ENCODE assay signal across 10 mouse cellular contexts in the genomic region with DNA sequence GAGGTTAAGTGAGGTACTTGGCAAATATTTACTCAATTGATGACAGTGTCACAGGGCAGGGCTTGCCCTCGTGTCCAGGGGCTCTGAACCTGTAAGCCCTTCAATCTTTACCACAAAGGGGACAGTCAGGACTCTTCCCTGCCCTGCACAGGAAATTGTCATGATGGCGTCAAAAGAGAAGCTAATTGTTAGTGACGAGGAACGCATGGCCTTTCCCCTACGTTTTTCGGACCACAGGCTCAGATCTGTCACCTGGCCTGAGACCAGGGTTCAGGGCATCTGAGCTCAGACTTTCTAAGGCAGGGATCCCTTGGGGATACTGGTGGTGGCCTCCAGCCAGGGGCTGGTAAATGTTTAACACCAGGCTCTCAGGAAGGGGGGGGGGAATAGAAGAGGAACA. TPM values are rescaled to one million over a fixed set of nuclear protein-coding genes. Genes with fewer than 3 reads are reported as not detected.
DNase-seq lines count a peak whose midpoint lies in the region; ATAC-seq and TF ChIP-seq lines count a peak whose summit lies in the region.
"Had no signal": no experiment of that assay in that cellular context is flagged by ENCODE, and none has a peak within 500 bp of the region (broad histone marks: within the 10 kb centered on the region; RNA-seq: fewer than 3 reads in every experiment).

No protein-coding gene starts in this region.

- no peak overlapping the region for H3K4me2 ChIP-seq in liver, embryonic 14.5 days (ENCODE audit: low read depth)

- H3K9me3 ChIP-seq in liver, embryonic 14.5 days (ENCODE audit: control insufficient read depth, low read length) = no peaks in the 10 kb centered on the region

- no peaks in the 10 kb centered on the region for H3K36me3 ChIP-seq in liver, embryonic 14.5 days (replicated peaks; ENCODE audit: control insufficient read depth, insufficient read depth, low read depth)

- H3K27me3 ChIP-seq in liver, embryonic 14.5 days (ENCODE audit: control insufficient read depth, insufficient read depth, low read length) = peaks cover 4% of the 10 kb centered on the region

- peak; percentile 55 for DNase-seq in urinary bladder, postnatal 14 days (ENCODE audit: low spot score)
- DNase-seq in urinary bladder, postnatal 4 days (ENCODE audit: low spot score in 2 of 2) = no peak
- DNase-seq in kidney, adult 18-20 months = peak; percentile 85
- peak in 1 of 3 experiments; percentile 12 for DNase-seq in liver, embryonic 14.5 days (ENCODE audit: low read depth in 3 of 3, low spot score in 3 of 3)
- peak; percentile 90 for DNase-seq in yolk sac, embryonic 10.5 days (ENCODE audit: low spot score)
- DNase-seq in neural tube, embryonic 10.5 days (ENCODE audit: extremely low spot score, low spot score) = no peak
- DNase-seq in spleen, postnatal 36 days (ENCODE audit: low spot score in 2 of 2) = no peak
- DNase-seq: gastrocnemius, postnatal 10 days; right cerebral cortex, postnatal 4 days had no signal

- no peak overlapping the region for H3K27ac ChIP-seq in liver, embryonic 14.5 days

- peaks cover 0 to 33% of the 10 kb centered on the region in 2 experiments; a peak in 2 of 4 replicates for H3K4me1 ChIP-seq in liver, embryonic 14.5 days (replicated peaks; ENCODE audit: control insufficient read depth in 2 of 2, insufficient read depth in 2 of 2, low read length in 1 of 2)

- no peak for TF ChIP-seq EP300 in liver, embryonic 14.5 days (IDR thresholded peaks at IDR 0.05; ENCODE audit: low read depth)

- no peak overlapping the region for H3K9ac ChIP-seq in liver, embryonic 14.5 days (replicated peaks)

- WGBS in liver, embryonic 14.5 days (ENCODE audit: insufficient replicate concordance) = 7% methylated on average over 6 of the region's 6 CpGs

- no peak for TF ChIP-seq CTCF in liver, embryonic 14.5 days (IDR thresholded peaks at IDR 0.05; ENCODE audit: low read depth)

- ATAC-seq in liver, embryonic 14.5 days (ENCODE audit: insufficient read depth) = peak; percentile 65
- ATAC-seq in megakaryocyte, adult 5-6 weeks (ENCODE audit: poor library complexity, severe bottlenecking) = no peak

- H3K4me3 ChIP-seq in liver, embryonic 14.5 days (ENCODE audit: insufficient read depth in 1 of 2, low read depth in 2 of 2, low read length in 2 of 2) = no peak overlapping the region

RNA-seq across cellular contexts. Expression of a gene that starts 19.9 kb away (rescaled TPM):
- 1.6 TPM in 2 replicates for polyA plus RNA-seq in liver, embryonic 14.5 days (2012; rRNA removed)
- polyA plus RNA-seq in liver, embryonic 14.5 days (2014; fragmentation: Nextera tagmentation; extraction: Ambion mirVana) = 0.29 and 0.45 TPM in 2 replicates
- 1.1 TPM in 2 replicates for total RNA-seq in megakaryocyte, adult 5-6 weeks (2015)
- total RNA-seq in megakaryocyte, adult 5-6 weeks (2017) = 1.3 and 2.1 TPM in 2 replicates

RNA-seq across cellular contexts. Expression of a gene that starts 41.9 kb away (rescaled TPM):
- polyA plus RNA-seq in liver, embryonic 14.5 days (2012; rRNA removed) = 0.88 and 0.92 TPM in 2 replicates
- polyA plus RNA-seq in liver, embryonic 14.5 days (2014; fragmentation: Nextera tagmentation; extraction: Ambion mirVana) = 0.57 and 0.72 TPM in 2 replicates
- not detected in 2 replicates for total RNA-seq in megakaryocyte, adult 5-6 weeks (2015)
- not detected in 2 replicates for total RNA-seq in megakaryocyte, adult 5-6 weeks (2017)

Comparison
In these comparisons a context has a peak if more than half of its experiments do, and no peak if none do; other contexts are left out.
1. DNase-seq: peak in urinary bladder, postnatal 14 days (single experiment), kidney, adult 18-20 months (single experiment) and yolk sac, embryonic 10.5 days (single experiment); none in urinary bladder, postnatal 4 days (0 of 2), neural tube, embryonic 10.5 days (single experiment) and spleen, postnatal 36 days (0 of 2).